17 mouse cellular contexts compared by ENCODE assay signal in genomic region chr11:116602043-116602442, GRCm38 (mm10). TPM values are rescaled to one million over a fixed set of nuclear protein-coding genes. Genes with fewer than 3 reads are reported as not detected.
"Had no signal": no experiment of that assay in that cellular context is flagged by ENCODE, and none has a peak within 500 bp of the region (broad histone marks: within the 10 kb centered on the region; RNA-seq: fewer than 3 reads in every experiment).

No protein-coding gene starts in this region.

- DNase-seq: left cerebral cortex, postnatal 4 days; liver; liver, embryonic 13.5 days; liver, postnatal 0 days; lung, adult 18-20 months; lung, adult 2 months; lung, embryonic 14.5 days; lung, postnatal 10 days; lung, postnatal 14 days; lung, postnatal 36 days; midbrain, embryonic 14.5 days had no signal

RNA-seq across cellular contexts. Expression of gene Aanat, which starts 15.8 kb away (rescaled TPM):
- total RNA-seq: liver, adult 2 months; megakaryocyte progenitor cell, adult 5-6 weeks; megakaryocyte, adult 5-6 weeks; megakaryocyte-erythroid progenitor cell, adult 5-6 weeks; monocyte, adult 5-6 weeks had no signal

RNA-seq across cellular contexts. Expression of gene Prcd, which starts 51.3 kb away (rescaled TPM):
- total RNA-seq: liver, adult 2 months; megakaryocyte, adult 5-6 weeks; midbrain, postnatal 0 days; monocyte, adult 5-6 weeks had no signal

RNA-seq across cellular contexts. Expression of gene Cygb, which starts 52.1 kb away (rescaled TPM):
- total RNA-seq: megakaryocyte progenitor cell, adult 5-6 weeks; megakaryocyte, adult 5-6 weeks; megakaryocyte-erythroid progenitor cell, adult 5-6 weeks; monocyte, adult 5-6 weeks had no signal
